In genomic region chr16:25213250-25213649, GRCm38 (mm10) we compare ENCODE assay signal across 28 mouse cellular contexts.
"Had no signal": no experiment of that assay in that cellular context is flagged by ENCODE, and none has a peak within 500 bp of the region (broad histone marks: within the 10 kb centered on the region; RNA-seq: fewer than 3 reads in every experiment).

No protein-coding gene starts in this region.

- H3K36me3 ChIP-seq: embryonic facial prominence, embryonic 10.5 days; embryonic facial prominence, embryonic 12.5 days; embryonic facial prominence, embryonic 13.5 days; embryonic facial prominence, embryonic 15.5 days; forebrain, embryonic 10.5 days; forebrain, embryonic 12.5 days; forebrain, embryonic 15.5 days had no signal

- H3K27ac ChIP-seq: embryonic facial prominence, embryonic 10.5 days; embryonic facial prominence, embryonic 12.5 days; embryonic facial prominence, embryonic 13.5 days; embryonic facial prominence, embryonic 15.5 days; forebrain, embryonic 10.5 days; forebrain, embryonic 12.5 days; forebrain, embryonic 13.5 days; forebrain, embryonic 15.5 days; gastrocnemius, adult 2 months had no signal

- DNase-seq: cerebellum, adult 2 months; cerebellum, adult 8-10 months; cerebellum, adult 9-10 months; cerebellum, adult 9-11 months; cerebellum, postnatal 10 days; cerebellum, postnatal 14 days; cerebellum, postnatal 25 days; cerebellum, postnatal 36 days; embryo, embryonic 11 days; forebrain, postnatal 0 days; gastrocnemius, adult 2 months; gastrocnemius, postnatal 10 days; gastrocnemius, postnatal 14 days; gastrocnemius, postnatal 25 days; gastrocnemius, postnatal 36 days; heart, adult 11 months; heart, adult 18-20 months had no signal

- H3K4me1 ChIP-seq: embryonic facial prominence, embryonic 10.5 days; embryonic facial prominence, embryonic 12.5 days; embryonic facial prominence, embryonic 13.5 days; embryonic facial prominence, embryonic 15.5 days; forebrain, embryonic 10.5 days; forebrain, embryonic 12.5 days; forebrain, embryonic 13.5 days; forebrain, embryonic 15.5 days had no signal

- H3K4me3 ChIP-seq: embryonic facial prominence, embryonic 10.5 days; embryonic facial prominence, embryonic 12.5 days; embryonic facial prominence, embryonic 13.5 days; embryonic facial prominence, embryonic 15.5 days; erythroblast, embryonic 14.5 days; forebrain, embryonic 10.5 days; forebrain, embryonic 12.5 days; forebrain, embryonic 13.5 days; forebrain, embryonic 15.5 days; gastrocnemius, adult 2 months had no signal

- H3K27me3 ChIP-seq: embryonic facial prominence, embryonic 12.5 days; embryonic facial prominence, embryonic 13.5 days; embryonic facial prominence, embryonic 15.5 days; forebrain, embryonic 12.5 days; forebrain, embryonic 13.5 days; forebrain, embryonic 15.5 days had no signal

- H3K9me3 ChIP-seq: embryonic facial prominence, embryonic 10.5 days; embryonic facial prominence, embryonic 12.5 days; embryonic facial prominence, embryonic 13.5 days; embryonic facial prominence, embryonic 15.5 days; forebrain, embryonic 10.5 days; forebrain, embryonic 12.5 days; forebrain, embryonic 13.5 days; forebrain, embryonic 15.5 days had no signal

- H3K9ac ChIP-seq: embryonic facial prominence, embryonic 12.5 days; embryonic facial prominence, embryonic 13.5 days; embryonic facial prominence, embryonic 15.5 days; forebrain, embryonic 12.5 days; forebrain, embryonic 13.5 days; forebrain, embryonic 15.5 days; forebrain, postnatal 0 days had no signal

- H3K4me2 ChIP-seq: embryonic facial prominence, embryonic 12.5 days; embryonic facial prominence, embryonic 13.5 days; embryonic facial prominence, embryonic 15.5 days; forebrain, embryonic 12.5 days; forebrain, embryonic 13.5 days; forebrain, embryonic 15.5 days had no signal

- ATAC-seq: forebrain, embryonic 13.5 days; forebrain, embryonic 14.5 days; forebrain, embryonic 15.5 days; forebrain, embryonic 16.5 days; forebrain, postnatal 0 days had no signal
